Mouse (Mus musculus) kidney, adult 8-10 months (tissue): Measurements from ENCODE around the gene Dsp.
A peak's percentile ranks its signal among the peaks of the same experiment; 100 is the strongest.

Source experiments
- DNase-seq, 2 experiments: peaks; one replicate each; pipeline ENCODE4 v3.0.0; 2022

Gene Dsp

DNA sequence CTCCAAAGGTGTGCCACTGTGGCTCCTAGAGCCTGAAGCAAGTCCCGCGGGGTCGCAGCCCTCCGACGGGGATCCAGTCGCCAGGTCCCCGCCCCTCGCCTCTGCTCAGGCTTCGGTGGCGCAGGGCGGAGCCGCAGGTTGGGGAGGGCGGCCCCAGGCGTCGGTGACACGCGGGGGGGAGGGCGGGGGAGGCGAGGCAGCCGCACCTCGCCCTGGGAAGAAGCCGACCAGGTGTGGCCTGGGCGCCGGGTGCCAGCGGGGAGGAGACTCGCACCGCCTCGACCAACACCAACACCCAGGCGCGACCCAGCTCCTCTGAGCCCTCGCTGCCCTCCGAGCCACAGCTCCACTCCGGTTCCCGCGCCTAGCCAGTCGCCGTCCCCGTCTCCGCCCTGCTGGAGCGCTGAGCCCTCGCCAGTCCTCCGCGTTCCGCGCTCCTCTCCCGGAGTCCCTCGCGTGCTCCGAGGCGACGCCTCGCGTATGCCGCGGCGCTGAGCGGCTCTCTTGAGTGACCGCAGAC is at the start of gene Dsp:
Gene Dsp (plus strand): TSS at position 226 of the 520 bp plus-strand sequence.
- DNase-seq: peak; percentile 46 to 61

GRCm38 (mm10) chr13:38103406-38103805 is 47.7 kb upstream of the Dsp start:
- no peak for DNase-seq

DNA sequence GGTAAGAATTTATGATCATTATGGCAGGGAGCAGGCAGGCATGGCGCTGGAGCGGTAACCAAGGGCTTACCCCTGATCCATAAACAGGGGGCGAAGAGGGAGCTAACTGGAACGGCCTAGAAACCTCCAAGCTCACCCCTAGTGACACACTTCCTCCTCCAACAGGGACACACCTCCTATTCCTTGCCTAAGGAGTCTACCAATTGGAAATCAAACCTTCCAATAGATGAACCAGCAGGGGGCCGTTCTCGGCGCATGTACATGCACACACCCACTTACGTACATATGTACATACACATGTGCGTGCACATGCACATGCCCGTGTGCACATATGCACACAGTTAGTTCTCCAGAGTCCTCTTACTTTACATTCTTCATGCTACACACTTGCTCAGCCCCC is 46.6 kb upstream of the Dsp start:
- DNase-seq: no peak

- DNase-seq: no peak
These were observed 42.0 kb upstream of the Dsp start for GRCm38 (mm10) chr13:38109081-38109480.

DNA sequence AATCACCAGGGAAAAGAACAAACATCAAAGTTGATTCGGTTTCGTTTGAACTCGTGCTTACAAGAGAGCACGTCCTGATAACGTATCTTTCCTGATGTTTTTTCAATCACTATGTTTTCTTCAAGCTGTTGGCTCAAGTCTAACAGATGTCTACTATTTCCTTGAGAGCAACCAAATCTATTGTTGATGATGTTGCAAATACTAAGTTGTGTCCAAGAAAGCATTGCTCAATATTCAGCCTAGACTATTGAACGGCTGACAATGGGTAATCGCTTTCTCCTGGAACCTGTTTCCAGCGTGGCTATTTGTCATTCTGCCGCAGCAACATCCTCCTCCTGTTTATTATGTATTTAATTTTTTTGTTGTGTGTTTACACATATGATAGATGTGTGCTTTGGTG is 28.8 kb upstream of the Dsp start:
- no peak for DNase-seq

DNA sequence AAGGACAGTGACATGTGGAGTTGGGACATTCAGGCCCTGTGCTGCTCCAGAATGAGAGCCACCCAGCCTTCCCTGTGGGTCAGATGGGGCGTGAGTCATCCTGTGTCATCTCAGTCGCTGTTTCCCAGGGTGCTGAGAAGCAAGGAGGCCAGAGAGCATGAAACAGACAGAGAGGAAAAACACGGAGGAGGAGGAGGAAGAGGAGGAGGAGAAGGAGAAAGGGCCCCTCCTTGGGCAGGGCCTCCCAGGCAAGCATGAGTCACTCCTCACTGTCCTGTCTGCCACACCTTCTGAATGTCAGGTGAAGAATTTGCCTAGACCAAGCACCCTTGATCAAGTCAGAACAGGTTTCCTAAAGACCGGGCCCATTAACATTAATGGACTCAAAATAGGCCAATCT is 27.4 kb upstream of the Dsp start:
- DNase-seq: no peak

- no peak for DNase-seq
These were observed 23.4 kb upstream of the Dsp start for GRCm38 (mm10) chr13:38127683-38128082.

DNA sequence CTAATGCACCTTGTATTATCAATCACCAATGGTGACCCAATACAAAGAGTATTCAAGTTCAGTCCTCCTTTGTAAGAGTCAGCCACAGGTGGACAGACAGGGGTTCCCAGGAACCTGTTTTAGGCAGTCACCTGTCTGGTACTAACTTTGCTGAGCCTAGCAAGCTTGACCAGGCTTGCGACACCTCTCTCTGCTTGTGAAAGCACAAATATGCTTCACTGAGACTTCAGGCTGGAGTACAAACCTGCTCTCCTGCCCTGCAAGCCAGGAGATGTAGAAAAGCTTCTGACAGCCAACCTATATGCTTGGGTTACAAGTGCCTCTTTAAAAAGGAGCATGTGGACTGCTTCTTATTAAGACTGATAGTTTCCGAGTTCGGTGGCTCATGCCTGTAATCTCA is 22.8 kb upstream of the Dsp start:
- DNase-seq: no peak

- DNase-seq: no peak
These were observed 21.6 kb upstream of the Dsp start for GRCm38 (mm10) chr13:38129492-38129891.

- DNase-seq: no peak
These were observed 21.0 kb upstream of the Dsp start for GRCm38 (mm10) chr13:38130116-38130515.

DNA sequence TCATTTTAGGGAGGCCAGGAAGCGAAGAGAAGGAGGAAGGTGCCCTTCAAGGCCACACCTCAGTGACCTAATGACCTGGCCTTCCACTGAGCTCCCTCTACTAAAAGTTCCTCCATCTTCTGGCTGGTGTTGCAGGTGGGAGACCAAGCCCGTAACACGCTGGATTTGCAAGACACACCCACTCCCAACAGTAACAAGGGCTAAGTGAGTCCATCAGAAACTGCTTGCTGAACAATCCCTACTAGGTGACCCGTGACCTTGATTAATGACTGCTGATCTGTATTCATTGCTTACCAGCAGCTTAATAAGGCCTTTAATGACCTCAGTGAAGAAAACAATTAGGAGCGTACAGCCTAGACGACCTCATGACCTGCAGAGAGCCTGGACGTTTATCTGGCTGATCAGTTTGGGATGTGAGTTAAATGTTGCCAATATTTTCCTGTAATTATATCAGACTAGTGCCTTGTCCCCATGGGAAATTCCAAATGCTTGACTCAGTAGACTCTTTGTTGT is 18.0 kb upstream of the Dsp start:
- DNase-seq: no peak

DNA sequence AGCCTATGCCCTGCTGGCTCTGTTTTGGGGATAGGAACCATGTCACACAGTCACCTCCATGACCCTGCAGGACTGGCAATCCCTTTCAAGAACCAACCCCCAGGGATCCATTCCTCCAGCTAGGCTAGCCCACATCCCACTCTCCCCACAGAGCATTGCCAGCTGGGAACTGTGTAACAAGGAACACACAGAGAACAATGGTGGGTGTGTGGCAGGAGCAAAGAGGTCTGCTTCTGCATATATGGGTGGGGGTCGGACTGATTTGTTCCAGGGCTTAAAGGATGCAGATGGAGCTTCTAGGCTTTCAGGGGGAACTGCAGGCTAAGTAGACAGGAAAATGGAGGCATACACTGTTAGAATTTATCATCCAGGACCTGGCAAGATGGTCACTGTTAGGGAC is 10.6 kb upstream of the Dsp start:
- no peak for DNase-seq

- peak; percentile 37 to 39 for DNase-seq
These were observed 6.0 kb upstream of the Dsp start for GRCm38 (mm10) chr13:38144962-38145713.

- no peak for DNase-seq
These were observed 2.7 kb upstream of the Dsp start for GRCm38 (mm10) chr13:38148348-38148747.

GRCm38 (mm10) chr13:38151671-38152428 is 756 bp downstream of the Dsp start:
- no peak for DNase-seq

- DNase-seq: no peak
These were observed 1.4 kb downstream of the Dsp start for GRCm38 (mm10) chr13:38152429-38153035.

- DNase-seq: no peak
These were observed 4.4 kb downstream of the Dsp start for GRCm38 (mm10) chr13:38155523-38155922.

DNA sequence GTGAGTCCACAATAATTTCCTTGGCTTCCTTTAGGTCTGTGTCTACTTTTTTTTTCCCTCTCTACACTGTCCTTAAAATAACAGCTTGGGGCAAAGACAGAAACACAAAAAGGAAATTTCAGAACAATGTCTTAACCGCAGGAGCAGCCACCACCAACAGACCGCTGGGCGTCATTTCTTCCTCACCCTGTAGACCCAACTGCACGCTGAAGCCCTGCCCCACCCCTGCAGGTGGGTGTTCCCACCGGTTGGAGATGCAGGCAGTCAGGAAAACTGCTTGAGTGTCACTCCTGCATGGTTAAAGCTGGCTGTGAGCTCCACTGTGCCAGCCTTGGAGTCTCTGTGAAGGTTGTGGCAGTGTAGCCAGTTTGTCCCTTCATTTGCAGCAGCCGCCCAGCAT is 6.5 kb downstream of the Dsp start:
- no peak for DNase-seq

GRCm38 (mm10) chr13:38162002-38162401 is 10.9 kb downstream of the Dsp start:
- DNase-seq: no peak

DNA sequence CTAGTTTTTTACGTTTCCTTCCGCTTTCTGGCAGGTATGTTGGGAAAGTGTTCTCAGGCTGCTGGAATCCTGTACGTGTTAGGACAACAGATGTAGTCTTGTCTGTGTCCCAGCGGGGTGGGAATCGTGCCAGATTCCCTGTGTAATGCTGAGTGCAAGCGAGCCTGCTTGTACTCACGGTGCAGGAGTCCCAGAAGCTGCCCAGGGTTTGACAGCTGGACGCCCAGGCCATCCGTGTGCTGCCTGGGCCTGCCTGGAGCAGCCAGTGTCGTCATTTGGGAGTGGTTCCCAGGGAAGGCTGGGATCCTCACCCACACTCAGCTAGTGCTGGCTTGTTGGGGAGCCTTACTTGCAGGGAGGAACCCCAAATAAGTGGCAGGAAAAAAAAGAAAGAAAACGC is 11.6 kb downstream of the Dsp start:
- DNase-seq: no peak

GRCm38 (mm10) chr13:38164932-38165331 is 13.8 kb downstream of the Dsp start:
- DNase-seq: no peak

DNA sequence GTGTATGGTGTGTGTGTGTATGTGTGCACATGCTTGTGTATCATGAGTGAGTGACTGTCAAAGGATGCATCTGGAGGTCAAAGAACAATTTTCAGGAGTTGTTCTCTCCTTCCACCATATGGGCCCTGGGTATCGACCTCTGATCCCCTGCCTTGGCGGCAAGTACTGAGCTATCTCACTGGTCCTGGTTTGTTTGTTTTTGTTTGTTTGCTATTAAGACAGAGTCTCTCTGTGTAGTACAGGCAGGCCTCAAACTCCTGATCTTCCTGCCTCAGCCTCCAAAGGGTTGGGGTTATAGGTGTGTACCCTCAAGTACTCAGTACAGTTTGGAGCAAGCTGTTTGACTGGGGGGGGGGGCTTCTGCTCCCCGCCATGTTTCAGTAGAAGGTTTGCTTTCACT is 16.0 kb downstream of the Dsp start:
- DNase-seq: no peak

DNA sequence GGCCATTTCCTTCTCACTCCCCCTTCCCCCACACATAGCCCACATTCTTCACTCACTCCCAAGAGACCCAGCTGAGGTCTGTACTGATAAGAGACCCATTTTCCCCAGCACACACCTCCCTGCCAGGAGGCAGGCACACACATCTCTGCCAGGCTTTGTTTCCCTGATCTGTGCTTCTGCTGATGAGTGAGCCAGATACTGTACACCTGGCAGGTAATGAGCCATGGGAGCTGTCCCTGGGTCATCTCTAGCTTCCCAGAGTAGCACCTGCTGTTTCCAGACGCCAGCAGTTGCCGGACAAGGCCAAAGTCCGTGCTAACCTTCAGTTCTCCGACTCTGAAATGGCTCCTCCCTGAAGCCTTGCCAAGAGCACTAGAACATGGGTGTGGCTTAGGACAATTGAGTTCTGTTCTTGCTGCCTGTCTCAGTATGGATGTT is 19.6 kb downstream of the Dsp start:
- peak; percentile 56 to 57 for DNase-seq

DNA sequence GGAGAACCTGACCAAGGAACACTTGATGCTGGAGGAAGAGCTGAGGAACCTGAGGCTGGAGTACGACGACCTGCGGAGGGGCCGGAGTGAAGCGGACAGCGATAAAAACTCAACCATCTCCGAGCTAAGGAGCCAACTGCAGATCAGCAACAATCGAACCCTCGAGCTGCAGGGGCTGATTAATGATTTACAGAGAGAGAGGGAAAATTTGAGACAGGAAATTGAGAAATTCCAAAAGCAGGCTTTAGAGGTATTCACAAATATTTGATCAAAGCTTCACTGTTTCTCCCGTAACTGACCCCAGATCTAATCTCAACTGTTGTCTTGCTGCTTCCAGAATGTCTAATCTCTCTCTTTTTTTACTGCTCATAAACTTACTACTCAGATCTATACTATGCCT is 42.3 kb downstream of the Dsp start:
- DNase-seq: no peak
